Mouse (Mus musculus) lung, adult 2 months (tissue): Measurements from ENCODE around the gene Hist1h2ao. TPM values are rescaled to one million over a fixed set of nuclear protein-coding genes. Genes with fewer than 3 reads are reported as not detected.
"Not testable (repeated sequence)": the region's sequence is repeated elsewhere in the genome, so short reads cannot be mapped to it uniquely, and the experiment has no call there.

Experiments used
- DNase-seq: peaks from one replicate; pipeline ENCODE4 v3.0.0; 2022
- H3K4me1 ChIP-seq: fragments of 200-500 bp; 2 replicates; pipeline ENCODE4 v1.6.1; 2011; ENCODE audit warnings: low read length; ENCODE audit not compliant: control insufficient read depth, insufficient read depth
- H3K4me3 ChIP-seq: fragments of 200-500 bp; replicated peaks from 2 replicates; pipeline ENCODE3; 2011; ENCODE audit warnings: low read depth, mild to moderate bottlenecking, control low read depth, low read length; ENCODE audit errors: extremely low read depth
- CTCF ChIP-seq: fragments of 200-500 bp; IDR thresholded peaks from 2 replicates; pipeline ENCODE4 v1.5.1; 2011; ENCODE audit warnings: mild to moderate bottlenecking, low read length, control low read depth; ENCODE audit not compliant: insufficient read depth
- POLR2A ChIP-seq: fragments of 200-500 bp; IDR thresholded peaks from 2 replicates; pipeline ENCODE4 v1.6.1; 2011; ENCODE audit warnings: low read depth, mild to moderate bottlenecking, control low read depth, low read length, borderline replicate concordance; ENCODE audit errors: extremely low read depth
- WGBS: fragments of 180-500 bp; shearing (Covaris S2); methylation state at CpG from one replicate; pipeline ENCODE4 v1.1.7; 2018; 5-methylcytosine and 5-hydroxymethylcytosine counted together
- polyA plus RNA-seq: library from polyadenylated mRNA; depleted of rRNA; stranded (reverse); fragments of >200 nt; gene quantifications from 2 replicates; pipeline ENCODE4 v1.2.3, GENCODE M21; 2012

The Hist1h2ao gene
- polyA plus RNA-seq, 1 experiment, result not detected

GRCm38 (mm10) chr13:21820082-21820890 lies 10.0 kb downstream of the Hist1h2ao start:
- H3K4me1 ChIP-seq, DNase-seq, H3K4me3 ChIP-seq: not testable (repeated sequence)
- 66% methylated on average over 8 of the region's 16 CpGs for WGBS

GRCm38 (mm10) chr13:21828511-21828910 lies 18.2 kb downstream of the Hist1h2ao start:
- H3K4me1 ChIP-seq, result no peaks in the 10 kb centered on the region
- TF ChIP-seq CTCF (no peak), POLR2A (no peak)
- 81% methylated on average over 3 of the region's 3 CpGs for WGBS
- no peak for DNase-seq
- no peak overlapping the region for H3K4me3 ChIP-seq

DNA sequence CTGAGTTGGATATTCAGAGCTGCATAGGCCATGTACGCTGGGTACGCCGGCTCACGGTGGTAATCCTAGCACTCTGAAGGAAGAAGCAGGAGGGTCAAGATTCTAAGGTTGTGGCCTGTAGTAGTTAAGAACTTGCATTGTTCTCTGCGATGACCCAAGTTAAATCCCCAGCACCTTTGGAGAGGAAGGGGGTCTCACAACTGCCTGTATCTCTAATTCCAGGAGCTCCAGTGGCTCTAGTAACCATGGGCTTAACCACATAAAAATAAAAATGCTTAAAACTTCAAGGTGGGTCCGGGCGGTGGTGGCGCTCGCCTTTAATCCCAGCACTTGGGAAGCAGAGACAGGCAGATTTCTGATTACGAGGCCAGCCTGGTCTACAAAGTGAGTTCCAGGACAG lies 20.1 kb downstream of the Hist1h2ao start:
- 89% methylated on average over 10 of the region's 10 CpGs for WGBS

DNA sequence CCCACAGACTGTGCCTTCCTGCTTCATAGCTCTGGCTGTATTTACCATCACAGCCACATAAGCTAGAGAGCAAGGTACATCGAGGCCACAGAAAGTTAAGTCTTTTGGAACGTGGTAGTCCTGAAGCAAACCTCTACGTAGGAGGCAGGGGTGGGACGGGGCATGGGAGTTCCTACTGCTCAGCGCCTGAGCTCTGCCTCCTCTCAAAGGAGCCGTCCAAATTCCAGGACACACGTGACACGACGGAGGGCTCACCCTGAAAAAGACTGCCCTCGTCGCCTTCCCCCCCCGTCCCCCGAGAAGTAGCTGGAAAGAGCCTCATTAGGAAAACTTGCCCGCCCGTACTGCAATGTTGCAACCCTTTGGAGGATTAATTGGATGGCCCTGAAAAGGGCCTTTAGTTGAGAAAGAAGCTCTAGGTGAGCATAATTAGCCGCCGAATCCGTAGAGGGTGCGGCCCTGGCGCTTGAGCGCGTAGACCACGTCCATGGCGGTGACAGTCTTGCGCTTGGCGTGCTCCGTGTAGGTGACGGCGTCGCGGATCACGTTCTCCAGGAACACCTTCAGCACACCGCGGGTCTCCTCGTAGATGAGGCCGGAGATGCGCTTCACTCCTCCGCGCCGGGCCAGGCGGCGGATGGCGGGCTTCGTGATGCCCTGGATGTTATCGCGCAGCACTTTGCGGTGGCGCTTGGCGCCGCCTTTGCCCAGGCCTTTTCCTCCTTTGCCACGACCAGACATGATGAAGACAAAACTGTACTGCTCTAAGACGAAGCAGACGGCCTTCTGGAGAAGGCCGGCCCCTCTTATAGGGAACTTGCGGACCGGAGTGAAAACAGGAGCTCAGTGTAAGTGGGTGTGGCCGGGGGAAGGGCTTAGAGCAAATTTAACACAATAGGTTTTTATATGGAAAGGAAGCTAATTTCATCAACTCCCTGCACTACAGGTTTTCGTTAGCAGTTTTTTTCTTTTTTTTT lies 21.4 kb downstream of the Hist1h2ao start, which contains the start of gene Hist1h4n:
Gene Hist1h4n (minus strand): TSS at position 779 of the 977 bp plus-strand sequence.
- H3K4me3 ChIP-seq, H3K4me1 ChIP-seq, DNase-seq: not testable (repeated sequence)
- under 1% methylated on average over 27 of the region's 58 CpGs for WGBS
- TF ChIP-seq POLR2A, result peak; percentile 41; the same call in 1 of the 2 replicates

More for the DNA sequence above, 20.1 kb downstream of the Hist1h2ao start:
- no peaks in the 10 kb centered on the region for H3K4me1 ChIP-seq
- H3K4me3 ChIP-seq, result no peak overlapping the region
- no peak for DNase-seq
- no peak for TF ChIP-seq POLR2A
- no peak for TF ChIP-seq CTCF

- not testable (repeated sequence) for H3K4me1 ChIP-seq, DNase-seq, H3K4me3 ChIP-seq
- WGBS, result no CpG with 5 or more reads among the region's 24 CpGs
These were observed 23.2 kb downstream of the Hist1h2ao start, which contains the start of the genes Hist1h2ap and Hist1h2br for GRCm38 (mm10) chr13:21833461-21833860. Gene Hist1h2ap (minus strand): TSS chr13:21833507. Gene Hist1h2br (plus strand): TSS chr13:21833743.

DNA sequence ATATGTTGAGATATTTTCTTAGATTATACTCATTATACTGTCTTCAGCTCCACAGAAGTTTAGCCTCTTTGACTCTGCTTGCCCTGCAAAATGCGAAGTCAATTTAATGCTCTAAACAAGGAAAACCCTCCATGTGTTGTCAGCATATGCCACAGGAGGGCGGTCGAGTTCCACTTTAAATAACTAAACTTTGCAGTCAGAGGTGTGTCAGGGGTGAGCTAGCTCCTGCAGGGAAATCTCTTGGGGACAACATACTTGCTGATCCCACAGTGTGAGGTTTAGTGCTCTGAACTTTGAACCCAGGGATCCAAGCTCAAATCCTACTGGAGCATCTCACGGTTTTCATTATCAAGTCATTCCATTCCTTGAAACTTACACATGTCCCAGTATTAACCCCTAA lies 30.2 kb downstream of the Hist1h2ao start:
- WGBS, result no CpG with 5 or more reads among the region's 4 CpGs
- not testable (repeated sequence) for DNase-seq, H3K4me1 ChIP-seq, H3K4me3 ChIP-seq

DNA sequence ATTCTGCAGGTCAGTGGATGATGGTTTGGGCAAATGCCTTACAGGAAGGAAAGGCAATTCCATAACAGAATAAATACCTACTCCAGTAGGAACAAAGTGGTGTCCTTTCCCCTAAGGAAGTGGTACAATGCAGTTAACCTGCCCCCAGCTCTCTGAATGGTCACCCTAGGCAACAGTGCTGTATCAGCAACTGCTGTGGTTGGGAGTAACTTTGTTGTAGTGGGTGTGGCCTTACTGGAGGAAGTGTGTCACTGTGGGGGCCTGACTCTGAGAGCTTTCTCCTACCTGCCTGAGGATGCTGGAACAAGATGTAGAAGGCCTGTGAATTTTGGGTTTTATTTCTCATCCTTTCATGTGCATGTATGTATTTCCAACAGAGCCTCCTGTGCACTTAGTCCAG lies 36.1 kb downstream of the Hist1h2ao start:
- not testable (repeated sequence) for H3K4me3 ChIP-seq, H3K4me1 ChIP-seq, DNase-seq

DNA sequence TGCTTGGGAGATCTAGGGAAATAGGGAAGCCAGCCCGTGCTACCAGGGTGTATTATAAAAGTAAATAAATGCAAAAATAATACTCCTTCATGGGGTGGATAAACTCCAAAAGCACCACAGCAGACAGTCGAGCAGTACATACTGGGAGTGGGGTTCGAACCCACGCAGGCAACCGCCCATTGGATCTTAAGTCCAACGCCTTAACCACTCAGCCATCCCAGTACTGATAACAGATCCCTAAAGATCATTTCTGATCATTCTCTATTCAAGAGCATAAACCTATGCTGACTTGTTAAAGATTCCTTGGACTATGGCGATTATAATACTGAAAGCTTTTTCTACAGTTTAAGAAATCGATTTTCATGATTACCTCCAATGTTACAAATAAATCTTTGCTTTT lies 37.6 kb downstream of the Hist1h2ao start:
- Histone ChIP-seq H3K4me3 (no peak overlapping the region), H3K4me1 (no peaks in the 10 kb centered on the region)
- 55% methylated on average over 8 of the region's 8 CpGs for WGBS
- TF ChIP-seq POLR2A (no peak), CTCF (no peak)
- no peak for DNase-seq

DNA sequence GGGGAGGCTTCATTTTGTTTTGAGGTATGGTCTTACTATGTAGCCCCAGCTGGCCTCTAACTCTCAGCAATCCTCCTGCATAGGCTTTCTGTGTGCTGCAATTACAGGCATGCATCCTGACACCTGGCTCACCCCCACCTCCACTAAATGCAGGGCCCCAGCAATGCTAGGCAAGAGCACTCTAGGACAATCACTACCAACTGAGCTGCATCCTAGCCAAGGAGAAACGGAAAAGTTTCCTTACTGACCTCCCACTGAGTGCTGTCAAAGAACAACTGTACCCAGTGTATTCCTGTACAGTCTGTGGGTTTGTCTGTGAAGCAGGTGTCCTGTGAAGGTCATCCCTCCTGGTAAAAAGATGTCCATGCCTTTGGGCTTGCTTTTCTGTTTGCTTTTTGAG lies 40.4 kb downstream of the Hist1h2ao start:
- not testable (repeated sequence) for H3K4me1 ChIP-seq, DNase-seq, H3K4me3 ChIP-seq
- 79% methylated on average over 1 of the region's 1 CpGs for WGBS

DNA sequence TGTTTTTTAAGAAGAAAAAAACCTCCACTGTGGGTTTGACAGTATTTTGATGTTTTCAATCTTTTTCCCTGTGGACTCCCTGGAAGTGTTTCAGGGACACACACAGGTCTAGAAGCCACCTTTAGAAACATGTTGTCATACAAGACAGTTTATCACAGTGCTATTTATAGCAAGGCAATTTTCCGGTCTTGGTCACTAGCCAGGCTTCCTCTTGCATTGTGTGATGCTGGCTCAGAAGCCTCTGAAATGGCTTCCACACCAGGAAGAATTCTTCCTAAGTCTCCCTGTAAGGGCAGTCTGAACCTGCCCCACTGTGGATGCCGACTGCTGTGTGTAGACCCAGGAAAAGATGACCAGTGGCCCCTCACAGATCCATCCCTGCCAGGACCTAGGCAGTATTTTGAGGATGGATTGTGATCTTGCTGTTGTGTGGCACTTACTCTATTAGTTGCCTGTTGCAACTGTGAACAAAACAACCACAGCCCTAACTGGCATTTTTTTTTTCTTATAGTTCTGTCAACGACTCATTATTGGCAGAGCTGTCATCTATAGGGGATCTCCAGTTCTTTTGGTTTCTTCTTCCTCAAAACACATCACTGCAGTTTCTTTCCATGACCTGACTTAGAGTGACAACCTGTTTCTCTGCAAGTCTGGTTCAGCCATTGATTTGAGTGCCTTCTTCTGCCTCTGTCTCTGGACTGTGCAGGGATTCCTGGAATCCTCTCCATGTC lies 42.1 kb downstream of the Hist1h2ao start:
- WGBS, result 31% methylated on average over 3 of the region's 3 CpGs
- no peak for DNase-seq
- Histone ChIP-seq H3K4me3 (no peak overlapping the region), H3K4me1 (no peaks in the 10 kb centered on the region)
- TF ChIP-seq POLR2A (no peak), CTCF (no peak)
